Mouse (Mus musculus) embryonic facial prominence, embryonic 14.5 days (tissue): ENCODE measurements around the gene Nudt22. TPM values are rescaled to one million over a fixed set of nuclear protein-coding genes. Genes with fewer than 3 reads are reported as not detected.

Experiments
- ATAC-seq: fragments of 200-750 bp; cut with Nextera tagmentation; 2 replicates; pipeline ENCODE4 v1.8.0; 2017; ENCODE audit warnings: low read depth, moderate number of reproducible peaks, moderate TSS enrichment
- DNase-seq: peaks from one replicate; pipeline ENCODE4 v3.0.0-alpha.2; 2015; ENCODE audit warnings: low spot score
- H3K27ac ChIP-seq: fragments of 300-500 bp; sonication (generic); replicated peaks from 2 replicates; pipeline ENCODE4 v1.5.1; 2014; ENCODE audit warnings: low read depth, mild to moderate bottlenecking, low read length, moderate library complexity
- H3K27me3 ChIP-seq: fragments of 300-500 bp; sonication (generic); replicated peaks from 2 replicates; pipeline ENCODE4 v1.6.1; 2014; ENCODE audit warnings: low read length; ENCODE audit not compliant: control insufficient read depth, insufficient read depth
- H3K36me3 ChIP-seq: fragments of 300-500 bp; sonication (generic); 2 replicates; pipeline ENCODE4 v1.6.1; 2014; ENCODE audit warnings: low read length, mixed read lengths; ENCODE audit not compliant: control insufficient read depth, insufficient read depth
- H3K4me1 ChIP-seq: fragments of 300-500 bp; sonication (generic); 2 replicates; pipeline ENCODE4 v1.6.1; 2014; ENCODE audit warnings: antibody characterized with exemption, low read length; ENCODE audit not compliant: control insufficient read depth, insufficient read depth
- H3K4me2 ChIP-seq: fragments of 300-500 bp; sonication (generic); 2 replicates; pipeline ENCODE4 v1.6.1; 2014; ENCODE audit warnings: low read depth, mild to moderate bottlenecking, low read length, moderate library complexity, mixed read lengths
- H3K4me3 ChIP-seq: fragments of 300-500 bp; sonication (generic); 2 replicates; pipeline ENCODE4 v1.5.1; 2014; ENCODE audit warnings: low read depth, mild to moderate bottlenecking, low read length
- H3K9ac ChIP-seq: fragments of 300-500 bp; sonication (generic); 2 replicates; pipeline ENCODE4 v1.6.1; 2014; ENCODE audit warnings: low read depth, mild to moderate bottlenecking, low read length, moderate library complexity, mixed read lengths
- H3K9me3 ChIP-seq: fragments of 300-500 bp; sonication (generic); 2 replicates; pipeline ENCODE4 v1.6.1; 2016; ENCODE audit warnings: low read length; ENCODE audit not compliant: control insufficient read depth
- WGBS: fragments of 180-500 bp; shearing (Covaris S2); extraction: QIAGEN DNeasy Blood & Tissue Kit; methylation state at CpG from one replicate; pipeline ENCODE4 v1.1.7; 2014; 5-methylcytosine and 5-hydroxymethylcytosine counted together
- polyA plus RNA-seq: library from polyadenylated mRNA; unstranded; fragments of >200 nt; fragmentation: Nextera tagmentation; extraction: Ambion mirVana; gene quantifications from 2 replicates; pipeline ENCODE4 v1.2.1, GENCODE M21; 2014

Gene Nudt22
- polyA plus RNA-seq, 1 experiment from 2014 or later: 22.9 TPM

DNA sequence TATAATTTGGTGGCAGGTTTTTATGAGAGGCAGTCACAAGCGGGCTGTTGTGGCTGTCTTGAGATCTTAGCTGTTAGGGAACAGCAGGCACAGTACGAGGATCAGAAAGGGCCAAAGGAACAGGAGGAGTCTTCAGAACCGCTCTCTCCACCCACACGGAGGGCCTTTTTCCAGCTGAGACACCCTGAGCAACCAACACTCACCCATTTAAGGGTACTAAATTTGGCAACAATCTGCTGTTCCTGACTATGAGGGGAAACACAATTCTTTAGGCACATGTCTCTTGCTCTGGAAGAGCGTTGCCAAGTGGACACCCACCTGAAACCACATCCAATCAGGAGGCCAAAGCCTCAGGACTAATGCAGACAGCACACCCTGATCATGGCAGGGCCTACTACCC is 33.6 kb upstream of the Nudt22 start:
- H3K27ac ChIP-seq: no peak overlapping the region
- H3K27me3 ChIP-seq: no peaks in the 10 kb centered on the region
- ATAC-seq (no peak), DNase-seq (no peak)
- H3K36me3 ChIP-seq: peaks cover 99% of the 10 kb centered on the region
- H3K4me2 ChIP-seq: no peak overlapping the region
- H3K4me3 ChIP-seq: no peak overlapping the region
- H3K9ac ChIP-seq: no peak overlapping the region
- 95% methylated on average over 5 of the region's 5 CpGs for WGBS
- H3K4me1 ChIP-seq: no peaks in the 10 kb centered on the region
- no peaks in the 10 kb centered on the region for H3K9me3 ChIP-seq

GRCm38 (mm10) chr19:7020224-7020641 is 24.3 kb upstream of the Nudt22 start:
- Histone ChIP-seq H3K27me3 (no peaks in the 10 kb centered on the region), H3K4me3 (no peak overlapping the region), H3K36me3 (peaks cover 62% of the 10 kb centered on the region), H3K4me1 (no peaks in the 10 kb centered on the region), H3K9ac (no peak overlapping the region), H3K9me3 (no peaks in the 10 kb centered on the region), H3K4me2 (no peak overlapping the region), H3K27ac (no peak overlapping the region)
- ATAC-seq (peak; percentile 73), DNase-seq (peak; percentile 61)
- WGBS: 44% methylated on average over 3 of the region's 3 CpGs

GRCm38 (mm10) chr19:7019191-7019590 is 23.3 kb upstream of the Nudt22 start, which contains the start of gene Fermt3:
Gene Fermt3, minus strand, starts transcription at chr19:7019469.
- no peak within 1 kb of the TSS for H3K4me3 ChIP-seq
- H3K9ac ChIP-seq: no peak within 1 kb of the TSS
- DNase-seq (peak; percentile 17), ATAC-seq (0 out of 2 replicates have a peak, but pooled peaks have one; percentile 28)
- H3K4me1 ChIP-seq: no peaks in the 10 kb centered on the region
- 86% methylated on average over 5 of the region's 5 CpGs for WGBS
- no peak within 1 kb of the TSS; the same call in 1 of the 2 replicates for H3K27ac ChIP-seq
- H3K4me2 ChIP-seq: no peak within 1 kb of the TSS
- H3K27me3 ChIP-seq: no peaks in the 10 kb centered on the region
- no peaks in the 10 kb centered on the region for H3K9me3 ChIP-seq
- H3K36me3 ChIP-seq: peaks cover 57% of the 10 kb centered on the region

GRCm38 (mm10) chr19:7018546-7018945 is 22.6 kb upstream of the Nudt22 start:
- H3K9ac ChIP-seq: no peak overlapping the region
- no peak for DNase-seq
- peaks cover 51% of the 10 kb centered on the region for H3K36me3 ChIP-seq
- H3K27me3 ChIP-seq: no peaks in the 10 kb centered on the region
- WGBS: 83% methylated on average over 11 of the region's 11 CpGs
- no peak overlapping the region for H3K4me2 ChIP-seq
- no peak overlapping the region for H3K4me3 ChIP-seq
- no peaks in the 10 kb centered on the region for H3K4me1 ChIP-seq
- no peaks in the 10 kb centered on the region for H3K9me3 ChIP-seq
- no peak for ATAC-seq
- no peak overlapping the region; the same call in 1 of the 2 replicates for H3K27ac ChIP-seq

DNA sequence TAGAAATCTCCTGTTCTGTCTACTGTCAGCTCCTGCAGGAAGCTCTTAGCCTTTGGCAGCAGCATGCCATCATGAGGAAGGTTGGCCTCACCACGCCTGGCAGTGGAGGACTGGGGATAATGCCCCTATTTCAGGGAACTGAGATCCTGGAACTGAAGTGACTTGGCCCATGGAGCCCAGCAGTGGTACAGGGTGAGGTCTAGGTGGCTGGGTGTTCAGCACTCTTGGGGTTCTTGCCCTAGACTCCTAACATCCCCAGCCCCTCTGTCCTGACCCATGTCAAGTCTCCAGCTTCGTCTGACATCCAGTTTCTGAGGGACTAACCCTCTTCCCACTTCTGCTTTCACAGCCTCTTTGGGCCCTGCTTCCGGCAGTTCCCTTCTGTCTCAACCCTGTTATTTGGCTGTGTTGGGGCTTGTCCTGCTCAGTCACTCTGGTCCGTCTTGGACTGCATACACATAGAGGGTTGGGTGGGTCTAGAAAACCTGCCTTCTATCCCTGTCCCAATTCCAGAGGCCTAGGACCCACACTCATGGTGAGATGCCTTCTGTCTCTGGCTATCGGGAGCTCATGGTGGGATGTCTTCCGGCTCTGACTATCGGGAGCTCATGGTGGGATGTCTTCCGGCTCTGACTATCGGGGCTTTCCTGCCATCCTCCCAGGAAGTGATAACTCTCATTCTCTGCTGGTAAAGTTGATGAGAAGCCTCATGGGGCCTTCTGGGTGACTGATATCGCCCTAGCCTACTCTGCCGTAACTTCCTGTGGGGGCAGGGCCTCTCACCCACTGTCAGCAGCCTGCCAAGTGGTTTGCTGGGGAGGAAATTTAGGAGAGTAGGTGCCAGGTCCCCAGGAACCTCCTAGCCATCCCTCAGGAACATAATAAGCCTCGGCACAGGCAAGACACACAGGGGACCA is 21.9 kb upstream of the Nudt22 start:
- Histone ChIP-seq H3K27me3 (no peaks in the 10 kb centered on the region), H3K9ac (no peak overlapping the region), H3K4me1 (no peaks in the 10 kb centered on the region), H3K4me2 (no peak overlapping the region), H3K9me3 (no peaks in the 10 kb centered on the region), H3K27ac (no peak overlapping the region), H3K4me3 (no peak overlapping the region), H3K36me3 (peaks cover 43% of the 10 kb centered on the region)
- 85% methylated on average over 12 of the region's 12 CpGs for WGBS
- DNase-seq (no peak), ATAC-seq (no peak)

GRCm38 (mm10) chr19:7014481-7015135 is 18.7 kb upstream of the Nudt22 start:
- no peaks in the 10 kb centered on the region for H3K4me1 ChIP-seq
- H3K9ac ChIP-seq: no peak overlapping the region
- no peaks in the 10 kb centered on the region for H3K27me3 ChIP-seq
- no peak overlapping the region for H3K4me3 ChIP-seq
- H3K4me2 ChIP-seq: no peak overlapping the region
- H3K36me3 ChIP-seq: peaks cover 12% of the 10 kb centered on the region; the same call in 1 of the 2 replicates
- H3K9me3 ChIP-seq: no peaks in the 10 kb centered on the region
- no peak overlapping the region for H3K27ac ChIP-seq
- ATAC-seq (no peak), DNase-seq (no peak)
- 94% methylated on average over 19 of the region's 20 CpGs for WGBS

DNA sequence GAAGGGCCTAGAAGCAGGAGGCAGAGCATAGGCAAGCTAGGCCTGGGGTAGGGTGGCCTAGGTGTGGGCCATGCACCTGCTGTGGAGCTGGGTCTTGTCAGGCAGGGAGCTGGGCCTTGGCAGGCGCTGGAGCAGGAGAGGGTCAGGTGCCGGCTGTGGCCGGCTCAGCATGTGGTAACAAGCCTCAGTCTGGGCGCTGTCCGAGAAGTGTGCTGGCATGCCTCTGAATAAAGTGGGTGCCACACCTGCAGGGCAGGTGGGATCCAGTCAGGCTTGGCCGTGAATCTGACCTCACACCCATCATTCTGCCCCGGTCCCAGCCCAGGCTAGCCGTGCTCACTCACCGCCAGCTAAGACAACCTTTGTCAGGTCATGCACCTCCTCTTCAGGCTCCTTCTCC is 18.1 kb upstream of the Nudt22 start:
- 81% methylated on average over 8 of the region's 9 CpGs for WGBS
- no peak overlapping the region for H3K4me2 ChIP-seq
- H3K9ac ChIP-seq: no peak overlapping the region
- no peak overlapping the region for H3K4me3 ChIP-seq
- H3K27me3 ChIP-seq: no peaks in the 10 kb centered on the region
- no peak for ATAC-seq
- no peaks in the 10 kb centered on the region for H3K9me3 ChIP-seq
- H3K27ac ChIP-seq: no peak overlapping the region
- peaks cover 6% of the 10 kb centered on the region; the same call in 1 of the 2 replicates for H3K36me3 ChIP-seq
- no peak for DNase-seq
- no peaks in the 10 kb centered on the region for H3K4me1 ChIP-seq

GRCm38 (mm10) chr19:7012426-7012825 is 16.5 kb upstream of the Nudt22 start:
- no peak for DNase-seq
- H3K27ac ChIP-seq: no peak overlapping the region
- H3K9me3 ChIP-seq: no peaks in the 10 kb centered on the region
- no peaks in the 10 kb centered on the region for H3K4me1 ChIP-seq
- no peak overlapping the region for H3K4me2 ChIP-seq
- no peaks in the 10 kb centered on the region for H3K27me3 ChIP-seq
- H3K9ac ChIP-seq: no peak overlapping the region
- ATAC-seq: no peak
- H3K4me3 ChIP-seq: no peak overlapping the region
- 79% methylated on average over 4 of the region's 4 CpGs for WGBS
- H3K36me3 ChIP-seq: 0 out of 2 replicates have a peak, but pooled peaks cover 6% of the 10 kb centered on the region
